Mouse (Mus musculus) heart, postnatal 25 days (tissue): ENCODE results near the gene Cbs. TPM values are rescaled to one million over a fixed set of nuclear protein-coding genes. Genes with fewer than 3 reads are reported as not detected.

ENCODE experiments used
- DNase-seq: peaks from one replicate; pipeline ENCODE4 v3.0.0; 2022; ENCODE audit warnings: low spot score
- intact Hi-C: fragments of 180-260 bp; cut with DNase I; formaldehyde crosslinking; loops from one replicate; pipeline ENCODE4 v1.15.1; 2025
- total RNA-seq, 2 experiments: library from RNA; stranded (reverse); gene quantifications; 2 replicates each; pipeline ENCODE4 v1.2.3; 2021

Cbs gene
- total RNA-seq, 2 experiments from 2014 or later, result 1.6 to 2.6 TPM

GRCm38 (mm10) chr17:31598593-31598992 is 38.4 kb downstream of the Cbs start:
- intact Hi-C loops, result no loop called here
- no peak for DNase-seq

- intact Hi-C loops, result no loop called here
- no peak for DNase-seq
Observed at GRCm38 (mm10) chr17:31597957-31598356, 39.1 kb downstream of the Cbs start.

- intact Hi-C loops, result no loop called here
- DNase-seq, result no peak
Observed at GRCm38 (mm10) chr17:31595077-31595476, 42.0 kb downstream of the Cbs start.

- DNase-seq, result no peak
- intact Hi-C loops, result no loop called here
Observed at GRCm38 (mm10) chr17:31594590-31594989, 42.4 kb downstream of the Cbs start.

- no peak for DNase-seq
- intact Hi-C loops, result no loop called here
Observed at GRCm38 (mm10) chr17:31590846-31591245, 46.2 kb downstream of the Cbs start.

- DNase-seq, result no peak
- intact Hi-C loops, result no loop called here
Observed at GRCm38 (mm10) chr17:31588726-31589125, 48.3 kb downstream of the Cbs start.

- DNase-seq, result no peak
- intact Hi-C loops, result no loop called here
Observed at GRCm38 (mm10) chr17:31588115-31588514, 48.9 kb downstream of the Cbs start.

- DNase-seq, result no peak
- intact Hi-C loops, result no loop called here
Observed at GRCm38 (mm10) chr17:31583781-31584180, 53.3 kb downstream of the Cbs start.

GRCm38 (mm10) chr17:31583185-31583584 is 53.9 kb downstream of the Cbs start:
- intact Hi-C loops, result no loop called here
- no peak for DNase-seq

- intact Hi-C loops, result no loop called here
- no peak for DNase-seq
Observed at GRCm38 (mm10) chr17:31580344-31580743, 56.7 kb downstream of the Cbs start.

- no peak for DNase-seq
- intact Hi-C loops, result no loop called here
Observed at GRCm38 (mm10) chr17:31576394-31577175, 60.5 kb downstream of the Cbs start.

GRCm38 (mm10) chr17:31574662-31575061 is 62.4 kb downstream of the Cbs start:
- DNase-seq, result no peak
- intact Hi-C loops, result no loop called here

- no peak for DNase-seq
- intact Hi-C loops, result no loop called here
Observed at GRCm38 (mm10) chr17:31571689-31572088, 65.3 kb downstream of the Cbs start.

- intact Hi-C loops, result no loop called here
- DNase-seq, result no peak
Observed at GRCm38 (mm10) chr17:31570321-31570925, 66.6 kb downstream of the Cbs start.

GRCm38 (mm10) chr17:31569756-31570155 is 67.3 kb downstream of the Cbs start:
- intact Hi-C loops, result loop anchor here (5.0 kb wide), 1 partner anchor 47 kb away; the partner anchor contains the start of gene Ndufv3
- DNase-seq, result no peak

- intact Hi-C loops, result loop anchor here (2.0 to 5.0 kb wide), 2 partner anchors 44 to 93 kb away; partner anchors contain the start of genes Ndufv3 and U2af1
Observed at GRCm38 (mm10) chr17:31566276-31566675, 70.8 kb downstream of the Cbs start.

GRCm38 (mm10) chr17:31565141-31566056 is 71.6 kb downstream of the Cbs start:
- intact Hi-C loops, result loop anchor here (2.0 to 5.0 kb wide), 2 partner anchors 43 to 93 kb away; partner anchors contain the start of genes Ndufv3 and U2af1
- peak; percentile 39 for DNase-seq

More at GRCm38 (mm10) chr17:31566276-31566675, 70.8 kb downstream of the Cbs start:
- DNase-seq, result no peak

GRCm38 (mm10) chr17:31564858-31565140 is 72.2 kb downstream of the Cbs start:
- intact Hi-C loops, result loop anchor here (5.0 kb wide), 1 partner anchor 42 kb away; the partner anchor contains the start of gene Ndufv3

GRCm38 (mm10) chr17:31564015-31564857 is 72.8 kb downstream of the Cbs start, which contains the start of gene Pknox1:
TSS of gene Pknox1 (plus strand) at chr17:31564734.
- intact Hi-C loops, result no loop called here
- DNase-seq, result peak; percentile 98

More at GRCm38 (mm10) chr17:31564858-31565140, 72.2 kb downstream of the Cbs start:
- DNase-seq, result no peak
